Mouse (Mus musculus) heart, embryonic 15.5 days (tissue): ENCODE data around the gene Gucd1. TPM values are rescaled to one million over a fixed set of nuclear protein-coding genes. Genes with fewer than 3 reads are reported as not detected.
"Not testable (repeated sequence)": the region's sequence is repeated elsewhere in the genome, so short reads cannot be mapped to it uniquely, and the experiment has no call there.

ENCODE experiments used
- ATAC-seq: fragments of 200-750 bp; cut with Nextera tagmentation; replicated peaks from 2 replicates; pipeline ENCODE4 v1.8.0; 2017; ENCODE audit warnings: low read depth, moderate TSS enrichment; ENCODE audit not compliant: insufficient number of reproducible peaks, insufficient read depth, low FRiP score
- H3K27ac ChIP-seq: fragments of 300-500 bp; sonication (generic); 2 replicates; pipeline ENCODE4 v1.5.1; 2015; ENCODE audit warnings: mild to moderate bottlenecking, inconsistent platforms
- H3K27me3 ChIP-seq: fragments of 300-500 bp; sonication (generic); 2 replicates; pipeline ENCODE4 v1.6.1; 2015; ENCODE audit warnings: inconsistent platforms
- H3K36me3 ChIP-seq: fragments of 300-500 bp; sonication (generic); 2 replicates; pipeline ENCODE4 v1.6.1; 2015; ENCODE audit warnings: mild to moderate bottlenecking, inconsistent platforms
- H3K4me1 ChIP-seq: fragments of 300-500 bp; sonication (generic); replicated peaks from 2 replicates; pipeline ENCODE4 v1.6.1; 2015; ENCODE audit warnings: inconsistent platforms
- H3K4me2 ChIP-seq: fragments of 300-500 bp; sonication (generic); 2 replicates; pipeline ENCODE4 v1.6.1; 2015; ENCODE audit warnings: inconsistent platforms, mild to moderate bottlenecking, moderate library complexity
- H3K4me3 ChIP-seq: fragments of 300-500 bp; sonication (generic); 2 replicates; pipeline ENCODE4 v1.5.1; 2015; ENCODE audit warnings: mild to moderate bottlenecking, inconsistent platforms
- H3K9ac ChIP-seq: fragments of 300-500 bp; sonication (generic); 2 replicates; pipeline ENCODE4 v1.6.1; 2015; ENCODE audit warnings: mild to moderate bottlenecking, inconsistent platforms
- H3K9me3 ChIP-seq: fragments of 300-500 bp; sonication (generic); replicated peaks from 2 replicates; pipeline ENCODE4 v1.6.1; 2016; ENCODE audit warnings: inconsistent platforms
- WGBS: fragments of 180-500 bp; shearing (Covaris S2); methylation state at CpG from one replicate; pipeline ENCODE4 v1.1.7; 2015; ENCODE audit warnings: mixed read lengths; 5-methylcytosine and 5-hydroxymethylcytosine counted together
- polyA plus RNA-seq: library from polyadenylated mRNA; unstranded; fragments of >200 nt; fragmentation: Nextera tagmentation; extraction: Ambion mirVana; gene quantifications from 2 replicates; pipeline ENCODE4 v1.2.1, GENCODE M21; 2015

The Gucd1 gene
- polyA plus RNA-seq, 1 experiment from 2014 or later: 22.8 TPM

- Histone ChIP-seq H3K4me2 (no peak overlapping the region), H3K4me1 (peaks cover 25% of the 10 kb centered on the region), H3K9me3 (no peaks in the 10 kb centered on the region), H3K4me3 (no peak overlapping the region), H3K9ac (no peak overlapping the region), H3K36me3 (peaks cover 18% of the 10 kb centered on the region), H3K27ac (peak overlapping the region; percentile 70), H3K27me3 (no peaks in the 10 kb centered on the region)
- peak; percentile 85 for ATAC-seq
- 40% methylated on average over 8 of the region's 8 CpGs for WGBS
Observed at GRCm38 (mm10) chr10:75534934-75535333, 17.2 kb upstream of the Gucd1 start.

GRCm38 (mm10) chr10:75534216-75534615 lies 16.4 kb upstream of the Gucd1 start:
- Histone ChIP-seq H3K27me3 (no peaks in the 10 kb centered on the region), H3K4me3 (no peak overlapping the region), H3K36me3 (peaks cover 18% of the 10 kb centered on the region), H3K9ac (no peak overlapping the region), H3K27ac (peak overlapping the region; percentile 70), H3K4me2 (no peak overlapping the region), H3K9me3 (no peaks in the 10 kb centered on the region), H3K4me1 (peaks cover 25% of the 10 kb centered on the region)
- ATAC-seq: no peak
- WGBS: 91% methylated on average over 8 of the region's 8 CpGs

GRCm38 (mm10) chr10:75531532-75532090 lies 13.8 kb upstream of the Gucd1 start:
- no peak overlapping the region for H3K4me2 ChIP-seq
- H3K9me3 ChIP-seq: no peaks in the 10 kb centered on the region
- 82% methylated on average over 9 of the region's 9 CpGs for WGBS
- H3K27me3 ChIP-seq: no peaks in the 10 kb centered on the region
- H3K36me3 ChIP-seq: peaks cover 18% of the 10 kb centered on the region
- no peak overlapping the region for H3K4me3 ChIP-seq
- H3K9ac ChIP-seq: no peak overlapping the region
- ATAC-seq: no peak
- peaks cover 25% of the 10 kb centered on the region for H3K4me1 ChIP-seq
- H3K27ac ChIP-seq: no peak overlapping the region

- Histone ChIP-seq H3K4me1 (peaks cover 14% of the 10 kb centered on the region), H3K9ac (no peak overlapping the region), H3K27ac (no peak overlapping the region), H3K27me3 (no peaks in the 10 kb centered on the region), H3K4me3 (no peak overlapping the region), H3K36me3 (peaks cover 18% of the 10 kb centered on the region), H3K4me2 (no peak overlapping the region), H3K9me3 (no peaks in the 10 kb centered on the region)
- no peak for ATAC-seq
- 83% methylated on average over 2 of the region's 2 CpGs for WGBS
Observed at GRCm38 (mm10) chr10:75530322-75530721, 12.6 kb upstream of the Gucd1 start.

- peaks cover 28% of the 10 kb centered on the region for H3K36me3 ChIP-seq
- not testable (repeated sequence) for H3K4me3 ChIP-seq, ATAC-seq, H3K27me3 ChIP-seq, H3K4me1 ChIP-seq, H3K4me2 ChIP-seq, H3K9me3 ChIP-seq, H3K27ac ChIP-seq, H3K9ac ChIP-seq
- WGBS: 96% methylated on average over 9 of the region's 9 CpGs
Observed at GRCm38 (mm10) chr10:75525450-75525849, 7.7 kb upstream of the Gucd1 start.

- H3K4me2 ChIP-seq: no peak overlapping the region
- peaks cover 33% of the 10 kb centered on the region for H3K36me3 ChIP-seq
- H3K9ac ChIP-seq: no peak overlapping the region
- 92% methylated on average over 4 of the region's 4 CpGs for WGBS
- H3K9me3 ChIP-seq: no peaks in the 10 kb centered on the region
- no peak overlapping the region for H3K4me3 ChIP-seq
- H3K27me3 ChIP-seq: no peaks in the 10 kb centered on the region
- peaks cover 19% of the 10 kb centered on the region for H3K4me1 ChIP-seq
- ATAC-seq: no peak
- H3K27ac ChIP-seq: no peak overlapping the region
Observed at GRCm38 (mm10) chr10:75521643-75522042, 3.9 kb upstream of the Gucd1 start.

GRCm38 (mm10) chr10:75520581-75520980 lies 2.8 kb upstream of the Gucd1 start:
- Histone ChIP-seq H3K4me3 (no peak overlapping the region), H3K9ac (no peak overlapping the region), H3K27me3 (no peaks in the 10 kb centered on the region), H3K36me3 (peaks cover 33% of the 10 kb centered on the region), H3K9me3 (no peaks in the 10 kb centered on the region), H3K4me2 (no peak overlapping the region), H3K27ac (no peak overlapping the region), H3K4me1 (peaks cover 28% of the 10 kb centered on the region)
- no peak for ATAC-seq
- WGBS: 92% methylated on average over 5 of the region's 5 CpGs

- peaks cover 16% of the 10 kb centered on the region; the same call in 1 of the 2 replicates for H3K36me3 ChIP-seq
- no peaks in the 10 kb centered on the region for H3K9me3 ChIP-seq
- peak within 1 kb of the TSS; percentile 96 for H3K9ac ChIP-seq
- H3K27me3 ChIP-seq: no peaks in the 10 kb centered on the region
- ATAC-seq: peak; percentile 98
- peaks cover 45% of the 10 kb centered on the region for H3K4me1 ChIP-seq
- peak within 1 kb of the TSS; percentile 83 for H3K4me2 ChIP-seq
- under 1% methylated on average over 36 of the region's 52 CpGs for WGBS
- peak within 1 kb of the TSS; percentile 81 for H3K4me3 ChIP-seq
- peak within 1 kb of the TSS; percentile 99 for H3K27ac ChIP-seq
Observed at GRCm38 (mm10) chr10:75517073-75517757, 557 bp downstream of the Gucd1 start, which contains the start of gene Snrpd3. Gene Snrpd3 (plus strand): TSS chr10:75517551.

- Histone ChIP-seq H3K36me3 (peaks cover 20% of the 10 kb centered on the region; the same call in 1 of the 2 replicates), H3K27ac (peak overlapping the region; percentile 99), H3K4me3 (peak overlapping the region; percentile 81), H3K4me2 (peak overlapping the region; percentile 83), H3K9me3 (no peaks in the 10 kb centered on the region), H3K27me3 (no peaks in the 10 kb centered on the region), H3K4me1 (peaks cover 45% of the 10 kb centered on the region), H3K9ac (peak overlapping the region; percentile 96)
- ATAC-seq: no peak
- under 1% methylated on average over 12 of the region's 12 CpGs for WGBS
Observed at GRCm38 (mm10) chr10:75516724-75517072, 1.1 kb downstream of the Gucd1 start.

GRCm38 (mm10) chr10:75516038-75516723 lies 1.6 kb downstream of the Gucd1 start:
- Histone ChIP-seq H3K27me3 (no peaks in the 10 kb centered on the region), H3K36me3 (peaks cover 20% of the 10 kb centered on the region), H3K9me3 (no peaks in the 10 kb centered on the region), H3K4me1 (peaks cover 45% of the 10 kb centered on the region), H3K9ac (peak overlapping the region; percentile 96), H3K4me2 (peak overlapping the region; percentile 83), H3K4me3 (peak overlapping the region; percentile 81), H3K27ac (peak overlapping the region; percentile 99)
- no peak for ATAC-seq
- WGBS: 22% methylated on average over 8 of the region's 8 CpGs

- H3K9me3 ChIP-seq: no peaks in the 10 kb centered on the region
- H3K27me3 ChIP-seq: no peaks in the 10 kb centered on the region
- H3K4me2 ChIP-seq: peak overlapping the region; percentile 83; the same call in 1 of the 2 replicates
- WGBS: 77% methylated on average over 4 of the region's 4 CpGs
- H3K27ac ChIP-seq: no peak overlapping the region
- H3K4me1 ChIP-seq: peaks cover 41% of the 10 kb centered on the region
- H3K9ac ChIP-seq: peak overlapping the region; percentile 96; the same call in 1 of the 2 replicates
- peak overlapping the region; percentile 81 for H3K4me3 ChIP-seq
- peaks cover 22% of the 10 kb centered on the region for H3K36me3 ChIP-seq
- no peak for ATAC-seq
Observed at GRCm38 (mm10) chr10:75515216-75516037, 2.3 kb downstream of the Gucd1 start.
